Mouse (Mus musculus) CH12.LX (cell line): ENCODE measurements around the gene Lama1. TPM values are rescaled to one million over a fixed set of nuclear protein-coding genes. Genes with fewer than 3 reads are reported as not detected.
"Not testable (repeated sequence)": the region's sequence is repeated elsewhere in the genome, so short reads cannot be mapped to it uniquely, and the experiment has no call there.

Experiments
- DNase-seq: peaks from one replicate; pipeline ENCODE4 v3.0.0-alpha.2; 2013; ENCODE audit errors: extremely low read depth
- H3K27ac ChIP-seq: 2 replicates; pipeline ENCODE4 v1.5.1; 2012; ENCODE audit warnings: low read depth, mild to moderate bottlenecking, control low read depth, moderate library complexity; ENCODE audit not compliant: insufficient read depth
- H3K27me3 ChIP-seq: replicated peaks from 2 replicates; pipeline ENCODE3; 2012; ENCODE audit warnings: inconsistent platforms
- H3K36me3 ChIP-seq, 2 experiments: replicated peaks in 1 of 2; 2 replicates each; pipeline versions ENCODE3 to v1.6.1; 2012; ENCODE audit warnings: inconsistent platforms in 1 of 2, low read length in 1 of 2, mild to moderate bottlenecking in 1 of 2, mixed read lengths in 1 of 2, moderate library complexity in 1 of 2; ENCODE audit not compliant: control insufficient read depth in 1 of 2, insufficient read depth in 1 of 2
- H3K4me1 ChIP-seq, 2 experiments: 2 replicates each; pipeline ENCODE4 v1.6.1; 2012; ENCODE audit warnings: inconsistent platforms in 1 of 2, moderate library complexity in 1 of 2; ENCODE audit not compliant: insufficient read depth in 2 of 2, control insufficient read depth in 1 of 2
- H3K4me2 ChIP-seq: 2 replicates; pipeline ENCODE4 v1.6.1; 2012; ENCODE audit warnings: low read depth, mild to moderate bottlenecking, control low read depth; ENCODE audit not compliant: poor library complexity, insufficient read depth, severe bottlenecking
- H3K4me3 ChIP-seq, 3 experiments: fragments of 150-350 bp in 1 of 3; sonication (generic) in 1 of 3; replicated peaks in 1 of 3; 2 replicates each; pipeline versions ENCODE3 to v1.5.1; 2011 to 2012; ENCODE audit warnings: low read depth in 2 of 3, low read length in 2 of 3, mild to moderate bottlenecking in 2 of 3, moderate library complexity in 2 of 3, control low read depth in 1 of 3, improper control_type of control experiment in 1 of 3, inconsistent platforms in 1 of 3, mixed read lengths in 1 of 3; ENCODE audit not compliant: poor library complexity in 1 of 3
- H3K79me2 ChIP-seq: replicated peaks from 2 replicates; pipeline ENCODE4 v1.6.1; 2012; ENCODE audit warnings: mild to moderate bottlenecking, moderate library complexity; ENCODE audit not compliant: control insufficient read depth, poor library complexity, insufficient read depth, severe bottlenecking; ENCODE audit errors: extremely low read depth
- H3K9ac ChIP-seq: 2 replicates; pipeline ENCODE4 v1.6.1; 2012; ENCODE audit warnings: low read depth, mild to moderate bottlenecking, control low read depth, moderate library complexity; ENCODE audit not compliant: insufficient read depth
- H3K9me3 ChIP-seq: replicated peaks from 2 replicates; pipeline ENCODE3; 2012; ENCODE audit warnings: low read length, inconsistent platforms, mixed read lengths
- CHD1 ChIP-seq: IDR thresholded peaks from 2 replicates; pipeline ENCODE4 v1.6.1; 2012; ENCODE audit warnings: low read depth, low read length, improper control_type of control experiment, inconsistent platforms
- ELF1 ChIP-seq: IDR thresholded peaks from 2 replicates; pipeline ENCODE4 v1.6.1; 2014; ENCODE audit warnings: low read depth, mild to moderate bottlenecking, inconsistent platforms, low read length, improper control_type of control experiment
- EP300 ChIP-seq: IDR thresholded peaks from 2 replicates; pipeline ENCODE4 v1.6.1; 2011; ENCODE audit warnings: low read length, improper control_type of control experiment
- ETS1 ChIP-seq: conservative IDR thresholded peaks from 2 replicates; pipeline ENCODE4 v1.6.1; 2012; ENCODE audit warnings: low read depth, mild to moderate bottlenecking, inconsistent platforms, low read length, improper control_type of control experiment, moderate library complexity
- GABPA ChIP-seq: IDR thresholded peaks from 2 replicates; pipeline ENCODE4 v1.6.1; 2012; ENCODE audit warnings: low read depth, low read length, improper control_type of control experiment, inconsistent platforms; ENCODE audit not compliant: insufficient replicate concordance
- KAT2A ChIP-seq: IDR thresholded peaks from 2 replicates; pipeline ENCODE4 v1.6.1; 2012; ENCODE audit warnings: low read length, improper control_type of control experiment, inconsistent platforms; ENCODE audit not compliant: insufficient replicate concordance
- MAFK ChIP-seq: IDR thresholded peaks from 2 replicates; pipeline ENCODE4 v1.6.1; 2011; ENCODE audit warnings: low read length, improper control_type of control experiment; ENCODE audit not compliant: insufficient replicate concordance
- MAZ ChIP-seq: IDR thresholded peaks from 2 replicates; pipeline ENCODE4 v1.6.1; 2012; ENCODE audit warnings: low read depth, mild to moderate bottlenecking, inconsistent platforms, low read length, improper control_type of control experiment, moderate library complexity
- MEF2A ChIP-seq: IDR thresholded peaks from 2 replicates; pipeline ENCODE4 v1.6.1; 2014; ENCODE audit warnings: low read depth, mild to moderate bottlenecking, inconsistent platforms, low read length, improper control_type of control experiment, borderline replicate concordance
- MXI1 ChIP-seq: IDR thresholded peaks from 2 replicates; pipeline ENCODE4 v1.6.1; 2011; ENCODE audit warnings: mild to moderate bottlenecking, low read depth, low read length, improper control_type of control experiment
- NELFE ChIP-seq: IDR thresholded peaks from 2 replicates; pipeline ENCODE4 v1.6.1; 2011; ENCODE audit warnings: low read depth, low read length, improper control_type of control experiment
- RCOR1 ChIP-seq: conservative IDR thresholded peaks from 2 replicates; pipeline ENCODE4 v1.6.1; 2012; ENCODE audit warnings: low read depth, mild to moderate bottlenecking, inconsistent platforms, low read length, improper control_type of control experiment
- SIN3A ChIP-seq: IDR thresholded peaks from 2 replicates; pipeline ENCODE4 v1.6.1; 2012; ENCODE audit warnings: low read length, improper control_type of control experiment, inconsistent platforms
- TBP ChIP-seq: conservative IDR thresholded peaks from 2 replicates; pipeline ENCODE4 v1.6.1; 2011; ENCODE audit warnings: low read depth, low read length, improper control_type of control experiment
- ZC3H11A ChIP-seq: IDR thresholded peaks from 2 replicates; pipeline ENCODE4 v1.6.1; 2012; ENCODE audit warnings: low read depth, mild to moderate bottlenecking, inconsistent platforms, low read length, improper control_type of control experiment
- ZMIZ1 ChIP-seq: IDR thresholded peaks from 2 replicates; pipeline ENCODE4 v1.6.1; 2012; ENCODE audit warnings: low read depth, mild to moderate bottlenecking, inconsistent platforms, low read length, improper control_type of control experiment
- dilution Hi-C: fragments of 300-500 bp; cut with MboI; formaldehyde crosslinking; loops from 2 replicates; pipeline ENCODE4 v1.14.3; 2020; ENCODE audit warnings: low sequenced_read_pairs; ENCODE audit not compliant: extremely low pct_unique_long_range_greater_than_20kb, extremely low pct_ligation_motif_present
- in situ Hi-C: fragments of 300-500 bp; cut with MboI; formaldehyde crosslinking; loops from 3 replicates; pipeline ENCODE4 v1.14.3; 2019; ENCODE audit warnings: low sequenced_read_pairs, low pct_ligation_motif_present, low pct_unique_long_range_greater_than_20kb, mixed read lengths
- polyA plus RNA-seq: library from polyadenylated mRNA; unstranded; fragments of >175 nt; gene quantifications from 2 replicates; pipeline ENCODE4 v1.2.1, GENCODE M21; 2012; ENCODE audit warnings: low read depth; ENCODE audit not compliant: insufficient read length
- total RNA-seq, 2 experiments: library from RNA; depleted of rRNA; stranded (reverse); fragments of 300-350 nt in 1 of 2; fragments of >200 nt in 1 of 2; gene quantifications; 2 replicates each; pipeline ENCODE4 v1.2.3; 2012 to 2014

Lama1 gene
- total and polyA plus RNA-seq, 3 experiments: not detected

DNA sequence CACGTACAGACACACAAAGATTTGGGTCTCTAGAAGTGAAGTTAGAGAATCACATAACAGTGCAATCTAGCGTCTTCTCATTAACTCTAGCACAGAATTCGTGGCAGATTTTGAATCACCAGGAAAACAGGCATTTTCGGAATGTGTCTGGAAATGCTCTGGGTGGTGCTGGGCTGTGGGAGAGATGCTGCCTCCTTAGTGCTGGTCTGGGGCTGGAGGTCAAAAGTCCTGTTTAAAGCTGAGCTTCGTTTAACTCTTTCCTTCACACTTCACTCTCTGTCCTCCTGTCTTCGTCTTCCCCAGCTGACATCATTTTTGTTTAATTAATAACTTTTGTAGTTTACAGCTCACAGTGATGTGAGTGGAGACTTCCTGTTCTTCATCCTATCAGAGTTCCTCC is 38.7 kb downstream of the Lama1 start:
- Histone ChIP-seq H3K27ac (no peak overlapping the region), H3K27me3 (no peaks in the 10 kb centered on the region), H3K4me2 (no peak overlapping the region), H3K9ac (no peak overlapping the region), H3K4me1 (no peaks in the 10 kb centered on the region), H3K79me2 (no peaks in the 10 kb centered on the region), H3K9me3 (peaks cover 88% of the 10 kb centered on the region), H3K36me3 (no peaks in the 10 kb centered on the region), H3K4me3 (no peak overlapping the region)
- in situ Hi-C loops (no loop called here), dilution Hi-C loops (no loop called here)
- TF ChIP-seq MXI1: no peak
- TF ChIP-seq MAFK: no peak
- TF ChIP-seq ZMIZ1: no peak
- no peak for TF ChIP-seq ETS1
- TF ChIP-seq MEF2A: no peak
- no peak for TF ChIP-seq TBP
- no peak for TF ChIP-seq EP300
- TF ChIP-seq CHD1: no peak
- TF ChIP-seq NELFE: no peak
- TF ChIP-seq GABPA: no peak
- no peak for TF ChIP-seq RCOR1
- no peak for TF ChIP-seq ELF1
- no peak for TF ChIP-seq ZC3H11A
- TF ChIP-seq MAZ: no peak
- TF ChIP-seq SIN3A: no peak
- no peak for TF ChIP-seq KAT2A
- no peak for DNase-seq

DNA sequence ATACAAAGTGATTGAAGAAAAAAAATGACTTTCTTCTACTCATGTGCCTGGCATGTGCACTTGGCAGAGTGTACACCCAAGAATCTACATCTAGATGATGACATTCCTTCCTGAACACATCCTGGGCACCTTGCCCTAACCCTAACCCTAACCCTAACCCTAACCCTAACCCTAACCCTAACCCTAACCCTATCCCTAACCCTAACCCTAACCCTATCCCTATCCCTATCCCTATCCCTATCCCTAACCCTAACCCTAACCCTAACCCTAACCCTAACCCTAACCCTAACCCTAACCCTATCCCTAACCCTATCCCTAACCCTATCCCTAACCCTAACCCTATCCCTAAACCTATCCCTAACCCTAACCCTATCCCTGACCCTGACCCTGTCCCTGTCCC is 44.2 kb downstream of the Lama1 start:
- H3K4me1 ChIP-seq, H3K27me3 ChIP-seq, DNase-seq, H3K36me3 ChIP-seq, H3K4me2 ChIP-seq, H3K4me3 ChIP-seq, H3K27ac ChIP-seq, in situ Hi-C loops, H3K9ac ChIP-seq, dilution Hi-C loops, H3K79me2 ChIP-seq: not testable (repeated sequence)
- peaks cover 68% of the 10 kb centered on the region for H3K9me3 ChIP-seq
